Mouse (Mus musculus): Measurements from ENCODE around the gene Gpc4.

Gpc4 gene

DNA sequence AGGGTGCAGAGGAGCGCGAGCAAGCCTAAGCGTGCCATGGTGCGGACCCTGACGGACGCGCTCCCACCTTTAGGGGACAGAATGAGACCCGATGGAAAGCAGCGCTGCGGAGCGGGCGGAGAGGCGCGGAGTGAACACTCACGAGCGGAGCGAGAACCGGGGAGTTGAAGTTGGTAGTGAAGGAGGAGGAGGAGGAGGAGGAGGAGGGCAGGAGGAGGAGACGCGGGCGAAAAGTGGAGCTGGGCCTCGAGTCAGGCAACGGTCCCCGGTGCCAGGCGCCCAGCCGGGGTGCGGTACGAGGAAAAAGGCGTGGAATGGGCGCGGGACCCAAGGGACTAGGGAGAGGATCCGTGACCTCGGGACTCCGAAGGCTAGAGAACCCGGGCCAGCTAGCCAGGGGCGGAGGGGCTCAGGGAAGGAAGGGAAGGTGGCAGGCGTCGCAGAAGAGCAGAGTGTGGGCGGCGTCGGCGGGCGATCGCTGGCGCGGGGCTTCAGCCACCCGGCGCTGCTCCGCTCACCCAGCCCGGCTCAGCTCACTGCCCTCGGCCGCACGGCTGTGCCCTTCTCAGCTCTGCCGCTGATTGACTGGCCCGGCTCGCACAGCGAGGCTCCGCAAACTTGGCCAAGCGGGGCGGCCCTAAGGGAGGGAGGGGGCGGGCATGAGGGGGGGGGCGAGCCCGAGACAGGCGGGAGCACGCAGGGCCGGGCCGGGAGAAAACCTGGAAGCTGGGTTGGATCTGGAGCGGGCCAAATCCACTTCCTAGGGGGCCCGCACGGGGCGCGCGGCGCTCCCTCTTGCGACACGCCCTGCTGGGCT, at the start of gene Gpc4:
TSS of gene Gpc4 (minus strand) at position 515 of the 817 bp plus-strand sequence.
- peak; percentile 79 for DNase-seq (ENCODE audit: low read depth, low spot score)

- no peak for DNase-seq (ENCODE audit: low read depth, low spot score)
These were observed 47.8 kb upstream of the Gpc4 start for GRCm38 (mm10) chrX:52212846-52213245.

DNA sequence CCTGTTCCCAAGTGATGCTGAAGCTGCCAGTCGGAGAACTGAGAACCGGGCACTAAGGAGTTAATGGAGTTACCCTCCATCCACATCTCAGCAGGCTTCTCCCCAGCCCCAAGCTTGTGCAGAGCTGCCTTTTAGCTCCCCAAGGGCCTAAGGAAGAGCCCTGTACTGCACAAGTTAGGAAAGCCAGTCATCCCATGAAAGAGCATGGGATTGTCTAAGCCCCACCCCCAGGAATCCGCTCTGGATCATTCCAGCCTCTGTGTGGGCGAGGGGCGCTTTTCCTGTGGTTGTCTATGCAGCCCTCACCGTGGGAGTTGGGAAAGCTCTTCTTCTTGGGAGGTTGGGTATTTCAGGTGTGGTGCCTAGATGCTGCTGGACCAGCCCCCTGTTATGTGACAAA, 34.8 kb upstream of the Gpc4 start:
- peak; percentile 23 for DNase-seq (ENCODE audit: low read depth, low spot score)

- peak; percentile 23 for DNase-seq (ENCODE audit: low read depth, low spot score)
These were observed 28.4 kb upstream of the Gpc4 start for GRCm38 (mm10) chrX:52193311-52193968.

GRCm38 (mm10) chrX:52189094-52189493, 24.0 kb upstream of the Gpc4 start:
- DNase-seq (ENCODE audit: low read depth, low spot score) = no peak

DNA sequence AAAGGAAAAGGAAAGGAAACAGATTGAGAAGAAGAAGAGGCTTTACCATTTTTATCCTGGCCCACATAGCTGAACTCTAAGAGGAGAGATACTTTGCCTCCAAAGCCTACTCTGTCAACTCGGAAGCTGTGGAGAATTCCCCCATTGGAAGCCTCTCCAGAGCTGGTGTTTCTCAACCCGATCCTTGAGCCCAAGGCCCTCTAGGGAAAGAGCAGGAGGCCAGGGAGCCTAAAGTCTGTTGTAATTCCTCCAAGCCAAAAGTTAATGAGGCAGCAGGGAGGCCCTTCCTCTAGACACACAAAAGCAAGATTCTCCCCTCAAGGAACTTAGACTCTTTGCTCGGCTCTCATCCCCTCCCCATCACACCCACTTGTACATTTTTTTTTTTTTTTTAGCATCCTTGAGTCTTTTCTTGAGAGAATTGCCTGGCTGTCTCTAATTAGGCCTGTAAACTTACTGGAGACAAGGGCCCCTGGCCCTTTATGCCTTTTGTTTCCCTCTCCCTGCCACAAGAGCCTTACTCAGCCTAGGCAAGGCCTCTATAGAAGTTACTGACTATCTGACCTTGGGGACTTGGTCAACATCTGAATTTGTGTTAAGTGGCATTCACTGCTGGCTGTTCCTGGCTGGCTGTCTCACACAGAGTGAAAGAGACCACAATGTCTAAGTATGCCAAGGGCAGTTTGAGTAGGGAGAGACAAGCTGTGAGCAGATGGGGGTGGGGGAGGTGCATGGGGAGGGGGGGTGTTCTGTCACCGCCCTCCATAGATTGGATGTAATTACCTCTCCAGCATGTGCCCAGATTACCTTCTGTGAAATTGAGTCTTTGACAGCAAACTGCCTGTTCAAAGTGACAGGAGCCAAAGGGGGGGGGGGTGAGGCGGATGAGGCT, 18.7 kb upstream of the Gpc4 start:
- no peak for DNase-seq (ENCODE audit: low read depth, low spot score)

GRCm38 (mm10) chrX:52181401-52181800, 16.3 kb upstream of the Gpc4 start:
- no peak for DNase-seq (ENCODE audit: low read depth, low spot score)

DNA sequence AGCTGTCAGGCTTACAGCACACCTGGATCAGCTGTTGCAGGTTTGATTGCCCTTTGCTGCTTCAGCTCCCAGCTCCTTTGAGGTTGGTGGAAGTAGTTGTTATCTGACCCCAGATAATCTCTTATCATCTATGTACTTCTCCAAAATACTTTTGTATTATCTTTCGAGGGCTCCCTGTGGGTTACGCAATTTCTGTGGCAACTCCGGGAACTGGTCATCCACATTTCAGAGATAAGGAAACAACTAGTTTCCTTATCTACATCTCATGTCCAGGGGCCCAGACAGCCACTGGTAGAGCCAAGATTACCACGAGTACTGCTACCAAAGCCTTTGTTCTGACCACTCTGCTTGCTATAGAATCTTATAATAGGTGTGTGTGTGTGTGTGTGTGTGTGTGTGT, 12.0 kb upstream of the Gpc4 start:
- DNase-seq (ENCODE audit: low read depth, low spot score) = no peak

DNA sequence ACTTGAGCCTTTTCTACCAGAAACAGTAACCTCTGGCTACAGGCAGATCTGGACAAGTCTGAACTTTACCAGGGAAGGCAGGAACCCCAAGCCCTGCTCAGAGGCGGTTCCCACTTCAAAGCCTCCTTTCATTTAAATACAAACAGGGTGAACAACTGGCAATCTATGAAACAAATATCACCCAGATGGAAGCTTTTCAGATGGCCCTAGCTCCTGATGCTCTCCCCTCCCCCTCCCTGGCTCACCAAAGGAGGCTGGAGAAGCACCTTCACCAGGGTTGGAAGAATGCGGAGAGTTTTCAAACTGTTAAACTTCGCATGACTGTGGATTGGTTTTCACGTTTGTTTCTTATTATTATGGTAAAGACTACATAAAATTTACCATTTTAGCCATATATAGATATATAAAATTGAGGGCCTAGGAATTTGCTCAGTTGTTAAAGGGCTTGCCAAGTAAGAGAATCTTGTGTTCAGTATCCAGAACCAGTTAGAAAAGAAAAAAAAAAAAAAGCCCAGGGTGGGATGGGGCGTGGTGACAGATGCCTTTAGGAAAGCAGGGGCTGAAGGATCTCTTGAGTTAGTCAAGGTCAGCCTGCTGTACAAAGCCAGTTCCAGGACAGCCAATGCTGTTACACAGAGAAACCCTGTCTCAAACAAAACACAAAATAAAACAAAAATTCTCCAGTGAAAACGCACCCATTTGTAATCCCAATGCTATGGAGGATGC, 2.6 kb upstream of the Gpc4 start:
- no peak for DNase-seq (ENCODE audit: low read depth, low spot score)

DNA sequence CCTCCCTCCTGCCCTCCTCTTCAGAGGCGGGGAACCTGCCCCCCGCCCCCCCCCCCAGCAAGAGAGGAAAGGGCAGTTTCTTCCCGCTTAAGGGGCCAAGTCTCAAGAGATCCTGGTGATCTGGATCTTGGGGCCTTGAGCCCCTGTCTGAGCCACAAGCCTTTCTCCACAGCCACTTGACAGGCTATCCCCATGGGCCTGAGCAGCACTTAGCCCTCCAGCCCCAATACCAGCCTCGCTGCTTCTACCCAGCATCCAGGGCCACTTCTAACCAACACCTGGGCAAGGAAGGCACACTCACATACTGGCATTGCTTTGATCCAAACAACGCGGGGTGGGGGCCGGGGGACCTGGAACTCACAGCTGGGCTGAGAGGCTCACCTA, 495 bp upstream of the Gpc4 start:
- no peak for DNase-seq (ENCODE audit: low read depth, low spot score)

- no peak for DNase-seq (ENCODE audit: low read depth, low spot score)
These were observed 816 bp downstream of the Gpc4 start for GRCm38 (mm10) chrX:52164134-52164737.

- no peak for DNase-seq (ENCODE audit: low read depth, low spot score)
These were observed 1.5 kb downstream of the Gpc4 start for GRCm38 (mm10) chrX:52163418-52164133.

GRCm38 (mm10) chrX:52162756-52163155, 2.3 kb downstream of the Gpc4 start:
- DNase-seq (ENCODE audit: low read depth, low spot score) = no peak

- no peak for DNase-seq (ENCODE audit: low read depth, low spot score)
These were observed 2.8 kb downstream of the Gpc4 start for GRCm38 (mm10) chrX:52162206-52162605.

DNA sequence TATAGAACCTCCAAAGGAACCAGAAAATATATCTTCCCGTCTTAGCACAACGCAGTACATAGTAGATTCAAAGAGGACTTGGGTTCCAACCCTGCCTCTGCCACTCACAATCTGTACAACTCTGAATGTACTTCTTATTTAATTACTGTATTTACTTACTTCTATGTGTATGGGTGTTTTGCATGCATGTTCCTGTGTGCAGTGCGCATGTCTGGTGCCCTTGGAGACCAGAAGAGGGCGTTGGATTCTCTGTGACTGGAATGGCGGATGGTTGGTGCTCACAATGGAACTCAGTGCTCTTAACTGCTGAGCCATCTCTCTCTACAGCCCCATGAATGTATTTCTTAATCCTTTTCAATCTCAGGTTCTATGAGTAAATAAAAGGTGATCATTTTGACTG, 5.4 kb downstream of the Gpc4 start:
- DNase-seq (ENCODE audit: low read depth, low spot score) = no peak

- no peak for DNase-seq (ENCODE audit: low read depth, low spot score)
These were observed 9.6 kb downstream of the Gpc4 start for GRCm38 (mm10) chrX:52155408-52155953.

GRCm38 (mm10) chrX:52154821-52155220, 10.2 kb downstream of the Gpc4 start:
- no peak for DNase-seq (ENCODE audit: low read depth, low spot score)

DNA sequence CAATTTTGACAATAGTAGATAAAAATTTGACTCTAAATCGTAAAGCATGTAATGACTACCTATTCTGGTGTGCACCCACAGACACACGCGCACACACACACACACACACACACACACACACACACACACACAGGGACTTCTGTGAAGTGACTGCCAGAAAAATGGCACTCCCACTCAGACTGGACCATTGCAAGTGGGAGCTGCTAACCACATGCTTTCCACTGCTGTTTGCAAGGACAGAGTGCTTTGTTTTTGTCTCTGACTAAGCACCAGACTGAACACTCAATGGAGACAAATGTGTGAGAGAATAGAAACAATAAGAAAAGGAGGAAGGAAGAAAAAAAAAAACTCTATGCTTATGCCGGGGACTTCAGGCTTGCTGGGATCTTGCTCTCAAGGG, 11.6 kb downstream of the Gpc4 start:
- no peak for DNase-seq (ENCODE audit: low read depth, low spot score)

DNA sequence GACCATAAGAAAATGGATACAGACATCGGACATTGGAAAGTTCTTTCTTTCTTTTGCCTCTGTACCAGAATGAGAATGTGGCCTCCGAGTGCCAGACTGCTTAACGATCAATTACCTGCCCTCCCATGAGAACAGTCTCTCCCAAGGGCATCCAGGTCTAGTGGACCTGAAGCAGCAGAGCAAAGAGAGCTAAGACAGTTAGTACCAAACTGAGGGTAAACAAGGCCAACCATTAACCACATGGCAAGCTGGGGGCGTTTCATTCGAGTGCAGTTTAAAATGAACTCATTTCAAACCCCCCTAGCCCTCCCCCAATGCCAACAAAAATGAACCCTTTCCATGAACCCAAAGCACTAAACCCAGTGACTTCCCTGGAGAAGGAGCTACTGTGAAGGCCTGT, 12.1 kb downstream of the Gpc4 start:
- DNase-seq (ENCODE audit: low read depth, low spot score) = no peak

- no peak for DNase-seq (ENCODE audit: low read depth, low spot score)
These were observed 13.5 kb downstream of the Gpc4 start for GRCm38 (mm10) chrX:52151555-52151954.

All from mesoderm, embryonic 11.5 days (tissue).